Mouse (Mus musculus) cerebellum, postnatal 10 days (tissue): ENCODE data around the gene Itgb7.
A peak's percentile ranks its signal among the peaks of the same experiment; 100 is the strongest.

Experiments
- DNase-seq, 2 experiments: peaks; one replicate each; pipeline ENCODE4 v3.0.0; 2021; ENCODE audit warnings: mixed read lengths in 2 of 2

Gene Itgb7

GRCm38 (mm10) chr15:102192271-102192812 lies 39.4 kb downstream of the Itgb7 start:
- no peak for DNase-seq

DNA sequence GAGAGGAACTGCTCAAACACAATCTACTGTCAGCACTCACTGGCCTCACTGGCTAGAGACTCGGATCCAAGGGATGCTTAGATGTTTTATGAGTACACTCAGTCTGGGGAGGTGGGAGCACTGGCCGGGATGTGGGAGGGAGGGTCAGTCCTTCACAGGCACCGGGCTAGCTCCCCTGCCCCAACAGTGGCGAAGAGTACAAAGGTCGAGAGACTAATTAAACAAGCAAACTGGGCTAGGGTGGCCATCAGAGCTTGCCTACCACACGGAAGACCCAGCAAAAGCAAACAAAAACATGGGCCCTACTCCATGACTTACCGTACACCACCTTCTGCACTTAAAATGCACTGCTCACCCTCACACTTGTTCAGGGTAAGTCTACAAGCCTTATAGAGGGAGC lies 40.0 kb downstream of the Itgb7 start:
- DNase-seq = no peak

DNA sequence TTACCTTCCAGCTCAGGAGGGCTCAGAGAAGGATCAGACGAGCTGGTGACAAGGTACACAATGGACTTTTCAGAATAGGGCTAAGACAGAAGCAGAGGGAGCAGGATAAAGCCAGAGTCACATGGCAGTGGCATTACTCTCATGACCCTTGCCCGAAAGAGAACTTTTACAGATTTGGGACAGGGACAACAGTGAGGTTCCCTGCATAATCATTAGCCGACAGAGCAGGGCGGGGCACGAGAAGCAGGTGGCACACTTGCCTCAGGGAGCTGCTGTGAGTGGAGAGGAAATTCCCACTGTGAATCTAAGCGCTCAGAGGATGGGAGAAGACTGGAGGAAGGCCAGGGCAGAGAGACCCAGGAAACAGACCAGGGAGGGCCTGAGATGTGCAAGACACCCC lies 42.9 kb downstream of the Itgb7 start:
- DNase-seq = no peak

GRCm38 (mm10) chr15:102188096-102188495 lies 43.6 kb downstream of the Itgb7 start:
- DNase-seq = no peak

DNA sequence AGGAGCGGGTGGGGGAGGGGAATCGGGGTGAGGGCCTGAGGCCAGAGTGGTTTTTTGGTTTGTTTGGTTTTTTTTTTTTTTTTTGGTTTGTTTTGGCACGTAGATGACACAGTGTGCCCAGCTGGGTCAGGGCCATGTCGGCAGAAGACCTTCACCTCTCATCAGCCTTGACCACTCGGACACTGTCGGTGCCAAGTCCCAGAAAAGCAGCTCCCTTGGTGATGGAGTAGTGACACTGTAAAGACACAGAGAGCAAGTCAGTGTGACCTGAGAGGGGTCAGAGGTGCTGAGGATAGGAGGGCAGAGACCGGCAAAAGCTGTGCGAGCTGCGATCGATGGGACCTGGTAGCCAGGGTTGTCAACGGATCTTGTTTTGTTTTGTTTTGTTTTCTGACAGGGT lies 45.5 kb downstream of the Itgb7 start:
- DNase-seq = no peak

DNA sequence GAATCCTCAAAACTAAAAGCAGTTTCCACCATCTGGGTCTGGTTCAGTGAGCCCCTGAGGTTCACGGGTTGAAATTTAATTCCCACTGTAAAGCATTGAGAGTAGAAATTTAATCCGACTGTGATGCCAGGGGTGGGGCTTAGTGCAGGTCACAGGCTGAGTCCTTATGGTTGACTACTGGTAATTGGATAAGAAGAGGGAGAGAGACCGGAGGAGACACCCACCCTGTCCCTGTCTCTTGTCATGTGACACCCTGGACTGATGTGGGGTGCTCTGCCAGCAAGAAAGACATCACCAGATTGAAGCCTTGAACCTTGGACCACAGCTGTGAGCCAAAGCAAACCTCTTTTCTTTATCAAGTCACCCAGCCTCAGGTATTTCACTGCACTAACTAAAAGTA lies 48.7 kb downstream of the Itgb7 start:
- no peak for DNase-seq

DNA sequence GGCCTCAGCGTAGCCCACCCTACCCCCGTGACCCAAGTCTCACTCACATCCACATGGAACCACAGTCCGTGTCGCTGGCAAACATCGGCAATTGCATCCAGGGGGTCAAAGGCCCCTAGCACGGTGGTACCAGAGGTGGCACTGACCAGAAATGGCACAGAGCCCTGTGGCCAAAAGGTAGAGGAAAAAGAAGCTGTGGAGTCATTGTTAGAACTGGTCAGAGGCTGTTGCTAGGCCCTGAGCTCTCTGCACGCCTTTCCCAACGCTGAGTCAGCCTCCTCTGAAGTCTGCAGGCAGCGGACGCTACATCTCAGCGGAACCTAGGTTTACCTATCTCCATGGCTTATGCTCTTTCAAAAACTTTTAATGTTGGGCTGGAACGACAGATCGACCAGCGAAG lies 51.8 kb downstream of the Itgb7 start:
- DNase-seq = no peak

- no peak for DNase-seq
These were observed 52.6 kb downstream of the Itgb7 start for GRCm38 (mm10) chr15:102179106-102179505.

GRCm38 (mm10) chr15:102178279-102178678 lies 53.5 kb downstream of the Itgb7 start:
- DNase-seq = peak; percentile 91 to 94

DNA sequence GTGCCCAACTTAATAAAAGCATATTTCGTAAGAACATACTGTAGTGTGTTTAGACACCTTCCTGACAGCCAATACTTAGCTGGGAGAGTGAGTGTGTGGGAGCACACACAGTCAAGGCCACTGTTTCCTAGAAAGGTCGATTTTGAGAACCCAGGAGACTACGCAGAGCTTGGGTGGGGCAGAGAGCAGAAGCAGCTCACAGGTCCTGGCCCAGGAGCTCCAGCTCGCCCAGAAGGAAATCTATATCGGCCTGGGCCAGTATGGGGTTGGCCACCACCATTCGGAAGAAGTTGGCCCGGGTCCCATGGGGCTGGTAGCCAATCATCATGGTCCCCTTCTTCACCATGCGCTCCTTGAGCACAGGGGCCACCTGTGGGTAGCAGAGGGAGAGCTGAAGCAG lies 54.3 kb downstream of the Itgb7 start:
- peak; percentile 29 to 34 for DNase-seq

- DNase-seq = no peak
These were observed 55.0 kb downstream of the Itgb7 start for GRCm38 (mm10) chr15:102176571-102177316.

- DNase-seq = no peak
These were observed 55.9 kb downstream of the Itgb7 start for GRCm38 (mm10) chr15:102175736-102176319.

DNA sequence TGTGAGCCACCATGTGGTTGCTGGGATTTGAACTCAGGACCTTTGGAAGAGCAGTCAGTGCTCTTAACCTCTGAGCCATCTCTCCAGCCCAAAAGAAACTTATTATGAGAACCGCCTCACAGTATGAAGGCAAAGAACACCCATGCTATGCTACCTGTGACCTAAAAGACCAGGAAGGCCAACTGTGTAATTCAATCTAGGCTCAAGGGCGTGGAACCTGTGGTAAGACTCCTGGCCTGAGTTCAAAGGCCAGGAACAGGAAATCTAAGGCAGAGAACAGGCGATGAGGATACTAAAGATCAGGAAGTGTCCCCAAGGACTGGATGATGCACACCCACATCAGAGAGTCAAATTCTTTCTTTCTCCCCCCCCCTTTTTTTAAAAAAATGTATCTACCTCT lies 58.2 kb downstream of the Itgb7 start:
- DNase-seq = no peak

GRCm38 (mm10) chr15:102169064-102169463 lies 62.7 kb downstream of the Itgb7 start:
- DNase-seq = no peak

GRCm38 (mm10) chr15:102167620-102168021 lies 64.1 kb downstream of the Itgb7 start:
- DNase-seq = no peak
